Mouse (Mus musculus): ENCODE data around the gene Fbxo10. TPM values are rescaled to one million over a fixed set of nuclear protein-coding genes. Genes with fewer than 3 reads are reported as not detected.

Fbxo10 gene
- 18.0 and 21.1 TPM in 2 replicates for polyA plus RNA-seq (2015; fragmentation: Nextera tagmentation; extraction: Ambion mirVana)

GRCm38 (mm10) chr4:45084021-45084894 is at the start of gene Fbxo10:
Gene Fbxo10 (minus strand): TSS chr4:45084604.
- Histone ChIP-seq H3K4me1 (ENCODE audit: control insufficient read depth, insufficient read depth, low read length) (peaks cover 12% of the 10 kb centered on the region), H3K9me3 (replicated peaks; ENCODE audit: control insufficient read depth, low read length, poor library complexity, severe bottlenecking) (no peaks in the 10 kb centered on the region), H3K27me3 (ENCODE audit: control insufficient read depth, insufficient read depth, low read depth, low read length) (no peaks in the 10 kb centered on the region), H3K9ac (ENCODE audit: low read depth, low read length) (peak within 1 kb of the TSS; percentile 87), H3K36me3 (ENCODE audit: control insufficient read depth, insufficient read depth, low read length) (no peaks in the 10 kb centered on the region), H3K4me2 (ENCODE audit: low read length) (peak within 1 kb of the TSS; percentile 76), H3K27ac (ENCODE audit: low read length) (peak within 1 kb of the TSS; percentile 87), H3K4me3 (ENCODE audit: low read depth, low read length) (peak within 1 kb of the TSS; percentile 78)
- peak; percentile 90 for ATAC-seq
- under 1% methylated on average over 74 of the region's 77 CpGs for WGBS

- H3K27me3 ChIP-seq (ENCODE audit: control insufficient read depth, insufficient read depth, low read depth, low read length) = no peaks in the 10 kb centered on the region
- 76% methylated on average over 4 of the region's 4 CpGs for WGBS
- H3K9me3 ChIP-seq (replicated peaks; ENCODE audit: control insufficient read depth, low read length, poor library complexity, severe bottlenecking) = no peaks in the 10 kb centered on the region
- H3K36me3 ChIP-seq (ENCODE audit: control insufficient read depth, insufficient read depth, low read length) = no peaks in the 10 kb centered on the region
- H3K9ac ChIP-seq (ENCODE audit: low read depth, low read length) = no peak overlapping the region
- no peak overlapping the region for H3K4me2 ChIP-seq (ENCODE audit: low read length)
- H3K27ac ChIP-seq (ENCODE audit: low read length) = no peak overlapping the region
- no peak for ATAC-seq
- H3K4me1 ChIP-seq (ENCODE audit: control insufficient read depth, insufficient read depth, low read length) = no peaks in the 10 kb centered on the region
- no peak overlapping the region for H3K4me3 ChIP-seq (ENCODE audit: low read depth, low read length)
These were observed 46.6 kb upstream of the Fbxo10 start for GRCm38 (mm10) chr4:45131021-45131420.

GRCm38 (mm10) chr4:45121311-45121710 is 36.9 kb upstream of the Fbxo10 start:
- Histone ChIP-seq H3K27me3 (ENCODE audit: control insufficient read depth, insufficient read depth, low read depth, low read length) (no peaks in the 10 kb centered on the region), H3K36me3 (ENCODE audit: control insufficient read depth, insufficient read depth, low read length) (no peaks in the 10 kb centered on the region), H3K27ac (ENCODE audit: low read length) (no peak overlapping the region), H3K9ac (ENCODE audit: low read depth, low read length) (no peak overlapping the region), H3K4me2 (ENCODE audit: low read length) (no peak overlapping the region), H3K4me3 (ENCODE audit: low read depth, low read length) (no peak overlapping the region), H3K9me3 (replicated peaks; ENCODE audit: control insufficient read depth, low read length, poor library complexity, severe bottlenecking) (no peaks in the 10 kb centered on the region), H3K4me1 (ENCODE audit: control insufficient read depth, insufficient read depth, low read length) (no peaks in the 10 kb centered on the region)
- 90% methylated on average over 11 of the region's 11 CpGs for WGBS
- ATAC-seq = no peak

- no peak for ATAC-seq
- Histone ChIP-seq H3K4me1 (ENCODE audit: control insufficient read depth, insufficient read depth, low read length) (peaks cover 11% of the 10 kb centered on the region), H3K9me3 (replicated peaks; ENCODE audit: control insufficient read depth, low read length, poor library complexity, severe bottlenecking) (no peaks in the 10 kb centered on the region), H3K9ac (ENCODE audit: low read depth, low read length) (no peak overlapping the region), H3K4me3 (ENCODE audit: low read depth, low read length) (no peak overlapping the region), H3K36me3 (ENCODE audit: control insufficient read depth, insufficient read depth, low read length) (peaks cover 5% of the 10 kb centered on the region; the same call in 1 of the 2 replicates), H3K4me2 (ENCODE audit: low read length) (no peak overlapping the region), H3K27me3 (ENCODE audit: control insufficient read depth, insufficient read depth, low read depth, low read length) (no peaks in the 10 kb centered on the region), H3K27ac (ENCODE audit: low read length) (no peak overlapping the region)
- 73% methylated on average over 8 of the region's 8 CpGs for WGBS
These were observed 24.2 kb upstream of the Fbxo10 start for GRCm38 (mm10) chr4:45108456-45109110.

GRCm38 (mm10) chr4:45107601-45108277 is 23.3 kb upstream of the Fbxo10 start, which contains the start of gene Tomm5:
Gene Tomm5 (minus strand): TSS chr4:45108114.
- under 1% methylated on average over 39 of the region's 39 CpGs for WGBS
- Histone ChIP-seq H3K9ac (ENCODE audit: low read depth, low read length) (peak within 1 kb of the TSS; percentile 82), H3K27me3 (ENCODE audit: control insufficient read depth, insufficient read depth, low read depth, low read length) (no peaks in the 10 kb centered on the region), H3K4me3 (ENCODE audit: low read depth, low read length) (peak within 1 kb of the TSS; percentile 77), H3K4me1 (ENCODE audit: control insufficient read depth, insufficient read depth, low read length) (peaks cover 11% of the 10 kb centered on the region), H3K4me2 (ENCODE audit: low read length) (peak within 1 kb of the TSS; percentile 89), H3K27ac (ENCODE audit: low read length) (no peak within 1 kb of the TSS), H3K36me3 (ENCODE audit: control insufficient read depth, insufficient read depth, low read length) (peaks cover 8% of the 10 kb centered on the region; the same call in 1 of the 2 replicates), H3K9me3 (replicated peaks; ENCODE audit: control insufficient read depth, low read length, poor library complexity, severe bottlenecking) (no peaks in the 10 kb centered on the region)
- peak; percentile 97 for ATAC-seq

- Histone ChIP-seq H3K27me3 (ENCODE audit: control insufficient read depth, insufficient read depth, low read depth, low read length) (no peaks in the 10 kb centered on the region), H3K4me2 (ENCODE audit: low read length) (peak overlapping the region; percentile 89), H3K4me1 (ENCODE audit: control insufficient read depth, insufficient read depth, low read length) (peaks cover 11% of the 10 kb centered on the region), H3K36me3 (ENCODE audit: control insufficient read depth, insufficient read depth, low read length) (peaks cover 8% of the 10 kb centered on the region; the same call in 1 of the 2 replicates), H3K27ac (ENCODE audit: low read length) (no peak overlapping the region), H3K9ac (ENCODE audit: low read depth, low read length) (peak overlapping the region; percentile 82), H3K4me3 (ENCODE audit: low read depth, low read length) (peak overlapping the region; percentile 77), H3K9me3 (replicated peaks; ENCODE audit: control insufficient read depth, low read length, poor library complexity, severe bottlenecking) (no peaks in the 10 kb centered on the region)
- ATAC-seq = no peak
- 8% methylated on average over 4 of the region's 4 CpGs for WGBS
These were observed 22.7 kb upstream of the Fbxo10 start for GRCm38 (mm10) chr4:45107066-45107465.

GRCm38 (mm10) chr4:45106409-45106808 is 22.0 kb upstream of the Fbxo10 start:
- Histone ChIP-seq H3K27ac (ENCODE audit: low read length) (no peak overlapping the region), H3K36me3 (ENCODE audit: control insufficient read depth, insufficient read depth, low read length) (peaks cover 8% of the 10 kb centered on the region; the same call in 1 of the 2 replicates), H3K4me3 (ENCODE audit: low read depth, low read length) (no peak overlapping the region), H3K4me1 (ENCODE audit: control insufficient read depth, insufficient read depth, low read length) (peaks cover 11% of the 10 kb centered on the region), H3K9ac (ENCODE audit: low read depth, low read length) (no peak overlapping the region), H3K4me2 (ENCODE audit: low read length) (peak overlapping the region; percentile 89; the same call in 1 of the 2 replicates), H3K9me3 (replicated peaks; ENCODE audit: control insufficient read depth, low read length, poor library complexity, severe bottlenecking) (no peaks in the 10 kb centered on the region), H3K27me3 (ENCODE audit: control insufficient read depth, insufficient read depth, low read depth, low read length) (no peaks in the 10 kb centered on the region)
- ATAC-seq = no peak
- 72% methylated on average over 5 of the region's 5 CpGs for WGBS

GRCm38 (mm10) chr4:45097198-45097872 is 12.9 kb upstream of the Fbxo10 start:
- Histone ChIP-seq H3K4me2 (ENCODE audit: low read length) (no peak overlapping the region), H3K27me3 (ENCODE audit: control insufficient read depth, insufficient read depth, low read depth, low read length) (no peaks in the 10 kb centered on the region), H3K9ac (ENCODE audit: low read depth, low read length) (no peak overlapping the region), H3K4me3 (ENCODE audit: low read depth, low read length) (no peak overlapping the region), H3K27ac (ENCODE audit: low read length) (no peak overlapping the region), H3K36me3 (ENCODE audit: control insufficient read depth, insufficient read depth, low read length) (no peaks in the 10 kb centered on the region; the same call in 1 of the 2 replicates), H3K9me3 (replicated peaks; ENCODE audit: control insufficient read depth, low read length, poor library complexity, severe bottlenecking) (no peaks in the 10 kb centered on the region), H3K4me1 (ENCODE audit: control insufficient read depth, insufficient read depth, low read length) (no peaks in the 10 kb centered on the region)
- 26% methylated on average over 7 of the region's 7 CpGs for WGBS
- no peak for ATAC-seq

All from midbrain, embryonic 16.5 days (tissue).